Mouse (Mus musculus) lung, postnatal 36 days (tissue): ENCODE results near the gene Pxmp4.

Source experiments
- DNase-seq: peaks from one replicate; pipeline ENCODE4 v3.0.0; 2022; ENCODE audit warnings: mixed read lengths

Pxmp4 gene

GRCm38 (mm10) chr2:154539720-154540119 is 63.8 kb downstream of the Pxmp4 start:
- DNase-seq = peak; percentile 57

GRCm38 (mm10) chr2:154538710-154539109 is 64.8 kb downstream of the Pxmp4 start:
- DNase-seq = no peak

- DNase-seq = peak; percentile 17
Measured at GRCm38 (mm10) chr2:154538310-154538709, 65.2 kb downstream of the Pxmp4 start.
